Mouse (Mus musculus) lung, postnatal 0 days (tissue): ENCODE data around the gene Gm37240. TPM values are rescaled to one million over a fixed set of nuclear protein-coding genes. Genes with fewer than 3 reads are reported as not detected.
A peak's percentile ranks its signal among the peaks of the same experiment; 100 is the strongest.

Experiments used
- ATAC-seq: fragments of 200-750 bp; cut with Nextera tagmentation; 2 replicates; pipeline ENCODE4 v1.8.0; 2017; ENCODE audit warnings: moderate library complexity
- DNase-seq: peaks from one replicate; pipeline ENCODE4 v3.0.0-alpha.2; 2016; ENCODE audit warnings: low spot score
- H3K27ac ChIP-seq: fragments of 300-500 bp; sonication (generic); 2 replicates; pipeline ENCODE4 v1.5.1; 2014; ENCODE audit warnings: antibody characterized with exemption, mild to moderate bottlenecking, low read length, mixed read lengths
- H3K27me3 ChIP-seq: fragments of 300-500 bp; sonication (generic); replicated peaks from 2 replicates; pipeline ENCODE4 v1.6.1; 2014; ENCODE audit warnings: low read length, mixed read lengths; ENCODE audit not compliant: insufficient read depth
- H3K36me3 ChIP-seq: fragments of 300-500 bp; sonication (generic); 2 replicates; pipeline ENCODE4 v1.6.1; 2014; ENCODE audit warnings: low read length, mixed read lengths; ENCODE audit not compliant: insufficient read depth
- H3K4me1 ChIP-seq: fragments of 300-500 bp; sonication (generic); 2 replicates; pipeline ENCODE4 v1.6.1; 2014; ENCODE audit warnings: antibody characterized with exemption, low read depth, low read length, mixed read lengths; ENCODE audit not compliant: insufficient read depth
- H3K4me2 ChIP-seq: fragments of 300-500 bp; sonication (generic); replicated peaks from 2 replicates; pipeline ENCODE4 v1.6.1; 2014; ENCODE audit warnings: low read depth, mild to moderate bottlenecking, low read length, moderate library complexity, mixed read lengths
- H3K4me3 ChIP-seq: fragments of 300-500 bp; sonication (generic); 2 replicates; pipeline ENCODE4 v1.5.1; 2014; ENCODE audit warnings: low read depth, low read length
- H3K9ac ChIP-seq: fragments of 300-500 bp; sonication (generic); replicated peaks from 2 replicates; pipeline ENCODE4 v1.6.1; 2014; ENCODE audit warnings: low read depth, mild to moderate bottlenecking
- H3K9me3 ChIP-seq: fragments of 300-500 bp; sonication (generic); 2 replicates; pipeline ENCODE4 v1.6.1; 2016; ENCODE audit warnings: low read length, mixed read lengths
- CTCF ChIP-seq: IDR thresholded peaks from 2 replicates; pipeline ENCODE4 v1.5.1; 2016; ENCODE audit warnings: antibody characterized with exemption, mild to moderate bottlenecking
- EP300 ChIP-seq: IDR thresholded peaks from 2 replicates; pipeline ENCODE4 v1.6.1; 2016; ENCODE audit warnings: antibody characterized with exemption, mild to moderate bottlenecking, control low read depth
- WGBS: fragments of 180-500 bp; shearing (Covaris S2); extraction: QIAGEN DNeasy Blood & Tissue Kit; methylation state at CpG from one replicate; pipeline ENCODE4 v1.1.7; 2014; 5-methylcytosine and 5-hydroxymethylcytosine counted together
- polyA plus RNA-seq: library from polyadenylated mRNA; unstranded; fragments of >200 nt; fragmentation: Nextera tagmentation; extraction: Ambion mirVana; gene quantifications from 2 replicates; pipeline ENCODE4 v1.2.1, GENCODE M21; 2015

Gm37240 gene
- polyA plus RNA-seq, 1 experiment from 2014 or later: 8.9 TPM

GRCm38 (mm10) chr3:85633733-85634132 is 253.6 kb downstream of the Gm37240 start:
- H3K4me2 ChIP-seq: no peak overlapping the region
- no peak overlapping the region for H3K9ac ChIP-seq
- no peaks in the 10 kb centered on the region for H3K9me3 ChIP-seq
- H3K4me3 ChIP-seq: no peak overlapping the region
- H3K36me3 ChIP-seq: no peaks in the 10 kb centered on the region
- H3K4me1 ChIP-seq: no peaks in the 10 kb centered on the region
- ATAC-seq: no peak
- TF ChIP-seq CTCF: no peak
- no peak for TF ChIP-seq EP300
- DNase-seq: no peak
- 82% methylated on average over 2 of the region's 2 CpGs for whole genome bisulfite sequencing
- no peak overlapping the region for H3K27ac ChIP-seq
- H3K27me3 ChIP-seq: no peaks in the 10 kb centered on the region

- Histone ChIP-seq H3K27me3 (no peaks in the 10 kb centered on the region), H3K9me3 (no peaks in the 10 kb centered on the region), H3K4me3 (no peak overlapping the region), H3K4me1 (no peaks in the 10 kb centered on the region), H3K36me3 (no peaks in the 10 kb centered on the region), H3K27ac (no peak overlapping the region), H3K4me2 (no peak overlapping the region), H3K9ac (no peak overlapping the region)
- TF ChIP-seq CTCF (no peak), EP300 (no peak)
- 94% methylated on average over 4 of the region's 4 CpGs for WGBS
- ATAC-seq: no peak
- no peak for DNase-seq
Measured at GRCm38 (mm10) chr3:85629895-85630510, 257.3 kb downstream of the Gm37240 start.

- 96% methylated on average over 1 of the region's 1 CpGs for WGBS
- Histone ChIP-seq H3K4me1 (no peaks in the 10 kb centered on the region), H3K9me3 (no peaks in the 10 kb centered on the region), H3K4me3 (no peak overlapping the region), H3K36me3 (no peaks in the 10 kb centered on the region), H3K9ac (no peak overlapping the region), H3K4me2 (no peak overlapping the region), H3K27ac (no peak overlapping the region), H3K27me3 (no peaks in the 10 kb centered on the region)
- ATAC-seq (no peak), DNase-seq (no peak)
- TF ChIP-seq EP300 (no peak), CTCF (no peak)
Measured at GRCm38 (mm10) chr3:85619751-85620150, 267.6 kb downstream of the Gm37240 start.

DNA sequence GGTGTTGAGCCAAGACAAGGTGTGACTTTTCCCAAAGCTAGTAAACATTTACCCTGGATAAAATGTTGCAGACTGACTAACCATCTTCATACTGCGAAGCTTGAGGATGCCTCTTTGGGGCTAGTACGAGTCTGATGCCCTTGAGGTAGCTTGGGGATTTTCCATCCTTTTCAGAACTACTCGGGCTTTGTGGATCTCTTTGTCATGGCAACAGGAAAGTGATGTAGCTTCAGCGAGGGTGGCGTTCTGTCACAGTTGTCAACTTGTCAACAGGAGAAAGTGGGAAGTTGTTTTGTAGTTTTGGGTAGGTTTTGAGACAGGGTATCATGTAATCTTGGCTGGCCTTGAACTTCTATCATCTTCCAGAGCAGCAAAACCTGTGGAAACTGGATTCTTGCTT is 268.0 kb downstream of the Gm37240 start:
- WGBS: 89% methylated on average over 5 of the region's 5 CpGs
- no peak overlapping the region for H3K9ac ChIP-seq
- TF ChIP-seq EP300: no peak
- TF ChIP-seq CTCF: no peak
- no peaks in the 10 kb centered on the region for H3K9me3 ChIP-seq
- no peak for ATAC-seq
- no peak for DNase-seq
- H3K36me3 ChIP-seq: no peaks in the 10 kb centered on the region
- H3K4me3 ChIP-seq: no peak overlapping the region
- no peak overlapping the region for H3K27ac ChIP-seq
- no peaks in the 10 kb centered on the region for H3K27me3 ChIP-seq
- H3K4me2 ChIP-seq: no peak overlapping the region
- H3K4me1 ChIP-seq: no peaks in the 10 kb centered on the region

- H3K4me2 ChIP-seq: no peak overlapping the region
- no peaks in the 10 kb centered on the region for H3K36me3 ChIP-seq
- TF ChIP-seq CTCF (peak; percentile 46), EP300 (no peak)
- DNase-seq: no peak
- WGBS: 85% methylated on average over 6 of the region's 6 CpGs
- H3K9me3 ChIP-seq: no peaks in the 10 kb centered on the region
- no peak overlapping the region for H3K4me3 ChIP-seq
- no peak overlapping the region for H3K9ac ChIP-seq
- H3K27me3 ChIP-seq: no peaks in the 10 kb centered on the region
- H3K4me1 ChIP-seq: no peaks in the 10 kb centered on the region
- no peak overlapping the region for H3K27ac ChIP-seq
- no peak for ATAC-seq
Measured at GRCm38 (mm10) chr3:85618885-85619284, 268.4 kb downstream of the Gm37240 start.

DNA sequence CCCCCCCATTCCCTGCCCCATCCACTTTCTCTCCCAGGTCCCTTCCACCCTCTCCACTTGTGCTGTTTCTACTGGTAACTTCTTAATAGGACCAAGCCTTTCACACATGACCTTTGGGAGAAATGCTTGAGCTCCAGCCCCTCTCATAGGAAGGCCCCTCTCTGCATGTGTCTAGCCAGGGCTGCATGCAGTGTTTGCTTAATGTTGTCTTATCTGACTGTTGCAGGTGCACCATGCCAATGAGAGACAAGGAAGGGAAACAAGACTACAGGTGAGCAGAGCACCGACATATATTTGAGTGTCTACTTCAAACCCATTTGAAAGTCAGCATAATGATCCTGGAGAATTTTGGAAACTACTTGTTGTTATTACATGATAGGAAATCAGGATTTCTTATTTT is 270.9 kb downstream of the Gm37240 start:
- Histone ChIP-seq H3K4me3 (no peak overlapping the region), H3K4me1 (no peaks in the 10 kb centered on the region), H3K27me3 (no peaks in the 10 kb centered on the region), H3K36me3 (no peaks in the 10 kb centered on the region), H3K4me2 (no peak overlapping the region), H3K9me3 (no peaks in the 10 kb centered on the region), H3K27ac (no peak overlapping the region), H3K9ac (no peak overlapping the region)
- DNase-seq (no peak), ATAC-seq (no peak)
- TF ChIP-seq CTCF (no peak), EP300 (no peak)
- WGBS: 74% methylated on average over 1 of the region's 1 CpGs

- no peak overlapping the region for H3K4me2 ChIP-seq
- TF ChIP-seq EP300 (0 out of 2 replicates have a peak, but pooled peaks have one; percentile 24), CTCF (no peak)
- H3K9ac ChIP-seq: no peak overlapping the region
- no peak overlapping the region for H3K27ac ChIP-seq
- H3K36me3 ChIP-seq: no peaks in the 10 kb centered on the region
- ATAC-seq (peak; percentile 57), DNase-seq (no peak)
- 54% methylated on average over 2 of the region's 2 CpGs for WGBS
- H3K9me3 ChIP-seq: no peaks in the 10 kb centered on the region
- no peaks in the 10 kb centered on the region for H3K4me1 ChIP-seq
- H3K27me3 ChIP-seq: no peaks in the 10 kb centered on the region
- H3K4me3 ChIP-seq: no peak overlapping the region
Measured at GRCm38 (mm10) chr3:85607753-85608152, 279.6 kb downstream of the Gm37240 start.
